Mouse (Mus musculus) liver, adult 10 weeks (tissue): ENCODE results near the gene Olfr1353. TPM values are rescaled to one million over a fixed set of nuclear protein-coding genes. Genes with fewer than 3 reads are reported as not detected.

Experiments
- polyA plus RNA-seq: library from polyadenylated mRNA; stranded (reverse); fragments of 350-450 nt; fragmentation: Illumina TruSeq; extraction: RNeasy Lipid Tissue Mini Kit (QIAGEN cat#74804); gene quantifications from one replicate; pipeline ENCODE4 v1.2.3, GENCODE M21; 2014; ENCODE audit warnings: low read depth, low replicate concordance

Gene Olfr1353
- polyA plus RNA-seq: not detected

GRCm38 (mm10) chr10:78963009-78963408, at the start of gene Olfr1353:
TSS of gene Olfr1353 (plus strand) at chr10:78963309.

GRCm38 (mm10) chr10:78950336-78950735, 12.8 kb upstream of the Olfr1353 start, which contains the start of gene Olfr8:
TSS of gene Olfr8 (plus strand) at chr10:78950636.

GRCm38 (mm10) chr10:78980750-78981149, 17.6 kb downstream of the Olfr1353 start, which contains the start of gene Olfr1352:
TSS of gene Olfr1352 (plus strand) at chr10:78981050.

GRCm38 (mm10) chr10:79012172-79012571, 49.1 kb downstream of the Olfr1353 start, which contains the start of gene Olfr1351:
TSS of gene Olfr1351 (plus strand) at chr10:79012472.

Other genes starting within 250 kb of the Olfr1353 start
- not detected for gene Casp14, start 245.0 kb upstream of the Olfr1353 start, polyA plus RNA-seq
- gene Ccdc105, start 210.2 kb upstream of the Olfr1353 start, polyA plus RNA-seq: not detected
- not detected for gene Slc1a6, start 182.8 kb upstream of the Olfr1353 start, polyA plus RNA-seq
- not detected for gene Olfr1356, start 111.1 kb upstream of the Olfr1353 start, polyA plus RNA-seq
- not detected for gene Olfr1355, start 87.8 kb upstream of the Olfr1353 start, polyA plus RNA-seq
- gene Olfr1354, start 50.1 kb upstream of the Olfr1353 start, polyA plus RNA-seq: not detected
- not detected for gene Olfr8, start 12.7 kb upstream of the Olfr1353 start, polyA plus RNA-seq
- gene Olfr1352, start 17.7 kb downstream of the Olfr1353 start, polyA plus RNA-seq: not detected
- not detected for gene Olfr1351, start 49.2 kb downstream of the Olfr1353 start, polyA plus RNA-seq
- not detected for gene Olfr57, start 65.4 kb downstream of the Olfr1353 start, polyA plus RNA-seq
- 19.9 TPM for gene 2610008E11Rik, start 134.3 kb downstream of the Olfr1353 start, polyA plus RNA-seq
- gene Vmn2r80, start 185.5 kb downstream of the Olfr1353 start, polyA plus RNA-seq: not detected